Mouse (Mus musculus): Measurements from ENCODE around the gene Ndufa8. TPM values are rescaled to one million over a fixed set of nuclear protein-coding genes. Genes with fewer than 3 reads are reported as not detected.
A peak's percentile ranks its signal among the peaks of the same experiment; 100 is the strongest.

The Ndufa8 gene
- polyA plus RNA-seq, 1 experiment from 2014 or later: 237 TPM

- peak; percentile 79 for ATAC-seq
- WGBS: 16% methylated on average over 6 of the region's 6 CpGs
- Histone ChIP-seq H3K27me3 (peaks cover 9% of the 10 kb centered on the region; the same call in 1 of the 2 replicates), H3K9me3 (replicated peaks) (no peaks in the 10 kb centered on the region), H3K4me3 (no peak overlapping the region), H3K27ac (peak overlapping the region; percentile 40; the same call in 1 of the 2 replicates), H3K9ac (no peak overlapping the region), H3K4me2 (no peak overlapping the region), H3K4me1 (peaks cover 6% of the 10 kb centered on the region), H3K36me3 (ENCODE audit: poor library complexity, severe bottlenecking) (no peaks in the 10 kb centered on the region)
Measured at GRCm38 (mm10) chr2:36002188-36002587, 47.0 kb downstream of the Ndufa8 start.

GRCm38 (mm10) chr2:36000390-36000789 lies 48.8 kb downstream of the Ndufa8 start:
- Histone ChIP-seq H3K9ac (no peak overlapping the region), H3K4me1 (peaks cover 6% of the 10 kb centered on the region), H3K4me3 (no peak overlapping the region), H3K36me3 (ENCODE audit: poor library complexity, severe bottlenecking) (no peaks in the 10 kb centered on the region), H3K9me3 (replicated peaks) (no peaks in the 10 kb centered on the region), H3K27ac (no peak overlapping the region), H3K4me2 (no peak overlapping the region), H3K27me3 (peaks cover 4% of the 10 kb centered on the region; the same call in 1 of the 2 replicates)
- no peak for ATAC-seq
- 66% methylated on average over 1 of the region's 1 CpGs for WGBS

GRCm38 (mm10) chr2:35999212-35999611 lies 50.0 kb downstream of the Ndufa8 start:
- Histone ChIP-seq H3K9me3 (replicated peaks) (no peaks in the 10 kb centered on the region), H3K4me2 (no peak overlapping the region), H3K27me3 (peaks cover 4% of the 10 kb centered on the region; the same call in 1 of the 2 replicates), H3K4me3 (no peak overlapping the region), H3K36me3 (ENCODE audit: poor library complexity, severe bottlenecking) (no peaks in the 10 kb centered on the region), H3K27ac (no peak overlapping the region), H3K4me1 (peaks cover 6% of the 10 kb centered on the region), H3K9ac (no peak overlapping the region)
- ATAC-seq: no peak

GRCm38 (mm10) chr2:35998416-35998815 lies 50.8 kb downstream of the Ndufa8 start:
- H3K4me2 ChIP-seq: no peak overlapping the region
- H3K9me3 ChIP-seq (replicated peaks): no peaks in the 10 kb centered on the region
- H3K27me3 ChIP-seq: peaks cover 4% of the 10 kb centered on the region; the same call in 1 of the 2 replicates
- peaks cover 6% of the 10 kb centered on the region for H3K4me1 ChIP-seq
- 87% methylated on average over 5 of the region's 5 CpGs for WGBS
- no peak overlapping the region for H3K9ac ChIP-seq
- H3K27ac ChIP-seq: no peak overlapping the region
- no peak overlapping the region for H3K4me3 ChIP-seq
- no peak for ATAC-seq
- H3K36me3 ChIP-seq (ENCODE audit: poor library complexity, severe bottlenecking): no peaks in the 10 kb centered on the region

GRCm38 (mm10) chr2:35996753-35997152 lies 52.5 kb downstream of the Ndufa8 start:
- peaks cover 2% of the 10 kb centered on the region; the same call in 1 of the 2 replicates for H3K4me1 ChIP-seq
- H3K9me3 ChIP-seq (replicated peaks): no peaks in the 10 kb centered on the region
- H3K27me3 ChIP-seq: 0 out of 2 replicates have a peak, but pooled peaks cover 1% of the 10 kb centered on the region
- H3K4me3 ChIP-seq: no peak overlapping the region
- no peaks in the 10 kb centered on the region for H3K36me3 ChIP-seq (ENCODE audit: poor library complexity, severe bottlenecking)
- no peak overlapping the region for H3K4me2 ChIP-seq
- H3K27ac ChIP-seq: no peak overlapping the region
- H3K9ac ChIP-seq: no peak overlapping the region
- WGBS: 81% methylated on average over 2 of the region's 2 CpGs
- ATAC-seq: no peak

- Histone ChIP-seq H3K4me1 (no peaks in the 10 kb centered on the region), H3K36me3 (ENCODE audit: poor library complexity, severe bottlenecking) (no peaks in the 10 kb centered on the region), H3K9ac (no peak overlapping the region), H3K4me3 (no peak overlapping the region), H3K27ac (no peak overlapping the region), H3K27me3 (no peaks in the 10 kb centered on the region), H3K4me2 (no peak overlapping the region), H3K9me3 (replicated peaks) (no peaks in the 10 kb centered on the region)
- ATAC-seq: no peak
- WGBS: 91% methylated on average over 6 of the region's 6 CpGs
Measured at GRCm38 (mm10) chr2:35994303-35994702, 54.9 kb downstream of the Ndufa8 start.

GRCm38 (mm10) chr2:35993481-35993880 lies 55.7 kb downstream of the Ndufa8 start:
- no peaks in the 10 kb centered on the region for H3K36me3 ChIP-seq (ENCODE audit: poor library complexity, severe bottlenecking)
- ATAC-seq: no peak
- H3K9ac ChIP-seq: no peak overlapping the region
- H3K9me3 ChIP-seq (replicated peaks): no peaks in the 10 kb centered on the region
- 81% methylated on average over 2 of the region's 2 CpGs for WGBS
- H3K4me3 ChIP-seq: no peak overlapping the region
- no peaks in the 10 kb centered on the region for H3K4me1 ChIP-seq
- H3K27me3 ChIP-seq: no peaks in the 10 kb centered on the region
- no peak overlapping the region for H3K4me2 ChIP-seq
- no peak overlapping the region for H3K27ac ChIP-seq

GRCm38 (mm10) chr2:35992259-35992658 lies 56.9 kb downstream of the Ndufa8 start:
- Histone ChIP-seq H3K4me2 (no peak overlapping the region), H3K4me3 (no peak overlapping the region), H3K9ac (no peak overlapping the region), H3K27me3 (peaks cover 2% of the 10 kb centered on the region), H3K4me1 (no peaks in the 10 kb centered on the region), H3K27ac (no peak overlapping the region), H3K36me3 (ENCODE audit: poor library complexity, severe bottlenecking) (no peaks in the 10 kb centered on the region), H3K9me3 (replicated peaks) (no peaks in the 10 kb centered on the region)
- no peak for ATAC-seq
- 93% methylated on average over 3 of the region's 3 CpGs for WGBS

Other genes with a start within 250 kb of the Ndufa8 start
- 1.8 and 2.2 TPM in 2 replicates for gene Ttll11, start 69.5 kb downstream of the Ndufa8 start, polyA plus RNA-seq (2015; fragmentation: Nextera tagmentation; extraction: Ambion mirVana)
- gene Morn5, start 52 bp upstream of the Ndufa8 start, polyA plus RNA-seq (2015; fragmentation: Nextera tagmentation; extraction: Ambion mirVana): 2.0 and 4.1 TPM in 2 replicates
- 25.9 and 33.7 TPM in 2 replicates for gene Lhx6, start 56.0 kb upstream of the Ndufa8 start, polyA plus RNA-seq (2015; fragmentation: Nextera tagmentation; extraction: Ambion mirVana)
- gene Mrrf, start 87.0 kb upstream of the Ndufa8 start, polyA plus RNA-seq (2015; fragmentation: Nextera tagmentation; extraction: Ambion mirVana): 25.7 and 27.2 TPM in 2 replicates
- 140 and 143 TPM in 2 replicates for gene Rbm18, start 87.4 kb upstream of the Ndufa8 start, polyA plus RNA-seq (2015; fragmentation: Nextera tagmentation; extraction: Ambion mirVana)
- 2.2 and 2.4 TPM in 2 replicates for gene Ptgs1, start 181.0 kb upstream of the Ndufa8 start, polyA plus RNA-seq (2015; fragmentation: Nextera tagmentation; extraction: Ambion mirVana)